Mouse (Mus musculus): Measurements from ENCODE around the gene Cldn20. TPM values are rescaled to one million over a fixed set of nuclear protein-coding genes. Genes with fewer than 3 reads are reported as not detected.
A peak's percentile ranks its signal among the peaks of the same experiment; 100 is the strongest.

Cldn20 gene
- polyA plus RNA-seq, 1 experiment from 2014 or later = 0.23 TPM

GRCm38 (mm10) chr17:3500076-3500475 is 32.3 kb upstream of the Cldn20 start:
- no peak overlapping the region for H3K4me3 ChIP-seq
- DNase-seq (ENCODE audit: low spot score) = no peak
- no peak overlapping the region for H3K27ac ChIP-seq
- 95% methylated on average over 6 of the region's 6 CpGs for WGBS
- no peaks in the 10 kb centered on the region for H3K36me3 ChIP-seq
- no peaks in the 10 kb centered on the region for H3K4me1 ChIP-seq
- no peaks in the 10 kb centered on the region for H3K27me3 ChIP-seq (ENCODE audit: low read depth, poor library complexity, severe bottlenecking)
- H3K9me3 ChIP-seq (replicated peaks) = no peaks in the 10 kb centered on the region

DNA sequence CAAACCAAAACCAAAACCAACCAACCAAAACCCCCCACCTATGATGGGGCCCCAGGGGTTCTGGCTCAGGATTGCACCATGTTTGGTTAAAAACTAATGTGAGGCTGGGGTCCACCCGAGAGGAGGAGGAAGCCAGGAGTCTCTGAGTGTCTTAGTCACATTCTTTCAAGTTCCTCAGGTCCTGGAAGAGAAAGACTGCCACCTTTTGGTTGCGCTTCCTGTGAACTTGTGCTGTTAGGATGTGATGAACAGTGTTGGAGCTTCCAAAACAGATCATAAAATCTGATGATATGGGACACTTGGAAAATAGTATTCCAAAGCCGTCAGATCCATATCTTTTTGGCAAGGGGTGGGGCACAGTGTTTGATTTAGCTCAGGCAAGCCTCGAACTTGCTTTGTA is 31.4 kb upstream of the Cldn20 start:
- no peaks in the 10 kb centered on the region for H3K4me1 ChIP-seq
- DNase-seq (ENCODE audit: low spot score) = no peak
- no peak overlapping the region for H3K27ac ChIP-seq
- H3K4me3 ChIP-seq = no peak overlapping the region
- 88% methylated on average over 4 of the region's 4 CpGs for WGBS
- no peaks in the 10 kb centered on the region for H3K36me3 ChIP-seq
- no peaks in the 10 kb centered on the region for H3K27me3 ChIP-seq (ENCODE audit: low read depth, poor library complexity, severe bottlenecking)
- no peaks in the 10 kb centered on the region for H3K9me3 ChIP-seq (replicated peaks)

- Histone ChIP-seq H3K36me3 (no peaks in the 10 kb centered on the region), H3K4me3 (no peak overlapping the region), H3K27me3 (ENCODE audit: low read depth, poor library complexity, severe bottlenecking) (no peaks in the 10 kb centered on the region), H3K9me3 (replicated peaks) (no peaks in the 10 kb centered on the region), H3K4me1 (no peaks in the 10 kb centered on the region), H3K27ac (no peak overlapping the region)
- WGBS = 93% methylated on average over 1 of the region's 1 CpGs
- no peak for DNase-seq (ENCODE audit: low spot score)
Observed at GRCm38 (mm10) chr17:3505711-3506110, 26.6 kb upstream of the Cldn20 start.

DNA sequence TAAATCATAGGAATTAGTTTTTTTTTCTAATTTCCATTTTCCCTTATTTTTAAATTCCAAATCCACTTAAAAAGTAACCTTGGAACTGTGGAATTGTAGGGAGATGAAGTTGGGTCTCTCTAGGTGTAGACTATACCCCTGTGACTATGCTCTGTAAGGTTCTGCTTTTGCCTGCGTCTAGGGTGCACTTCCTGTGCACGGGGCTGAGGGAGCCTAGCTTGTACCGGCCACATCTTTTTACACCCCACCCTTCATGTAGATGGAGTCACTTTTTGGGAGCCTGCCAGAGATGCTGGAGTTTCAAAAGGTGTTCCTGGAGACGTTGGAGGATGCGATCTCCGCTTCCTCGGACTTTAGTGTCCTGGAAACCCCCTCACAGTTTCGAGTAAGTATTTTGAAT is 25.8 kb upstream of the Cldn20 start:
- DNase-seq (ENCODE audit: low spot score) = no peak
- H3K4me3 ChIP-seq = no peak overlapping the region
- no peaks in the 10 kb centered on the region for H3K27me3 ChIP-seq (ENCODE audit: low read depth, poor library complexity, severe bottlenecking)
- H3K36me3 ChIP-seq = no peaks in the 10 kb centered on the region
- H3K27ac ChIP-seq = no peak overlapping the region
- WGBS = 94% methylated on average over 8 of the region's 8 CpGs
- H3K4me1 ChIP-seq = no peaks in the 10 kb centered on the region
- H3K9me3 ChIP-seq (replicated peaks) = no peaks in the 10 kb centered on the region

- H3K4me3 ChIP-seq = no peak overlapping the region
- peak; percentile 65 for DNase-seq (ENCODE audit: low spot score)
- H3K4me1 ChIP-seq = no peaks in the 10 kb centered on the region
- no peaks in the 10 kb centered on the region for H3K9me3 ChIP-seq (replicated peaks)
- H3K27me3 ChIP-seq (ENCODE audit: low read depth, poor library complexity, severe bottlenecking) = no peaks in the 10 kb centered on the region
- 25% methylated on average over 1 of the region's 1 CpGs for WGBS
- peaks cover 3% of the 10 kb centered on the region; the same call in 1 of the 2 replicates for H3K36me3 ChIP-seq
- no peak overlapping the region for H3K27ac ChIP-seq
Observed at GRCm38 (mm10) chr17:3509841-3510240, 22.5 kb upstream of the Cldn20 start.

DNA sequence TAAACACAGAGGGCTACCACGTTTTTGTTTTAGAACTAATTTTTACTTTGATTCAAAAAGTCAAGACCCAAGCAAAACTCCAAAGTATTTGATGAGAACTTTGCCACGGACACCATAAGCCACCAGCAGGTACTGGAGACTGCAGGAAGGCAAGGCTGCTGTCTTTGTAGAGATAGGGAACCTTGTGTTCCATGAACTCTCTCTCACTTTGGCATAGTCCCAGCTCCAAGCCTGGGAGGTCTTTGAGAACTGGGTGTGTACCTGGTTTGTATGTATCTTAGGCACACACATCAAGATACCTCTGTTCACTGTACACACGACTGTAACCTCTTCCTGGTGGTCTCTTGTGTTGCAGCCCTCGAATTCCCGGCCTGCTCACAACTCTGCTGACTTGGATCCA is 18.0 kb upstream of the Cldn20 start:
- H3K9me3 ChIP-seq (replicated peaks) = no peaks in the 10 kb centered on the region
- H3K4me1 ChIP-seq = no peaks in the 10 kb centered on the region
- H3K27me3 ChIP-seq (ENCODE audit: low read depth, poor library complexity, severe bottlenecking) = no peaks in the 10 kb centered on the region
- H3K4me3 ChIP-seq = no peak overlapping the region
- DNase-seq (ENCODE audit: low spot score) = no peak
- H3K36me3 ChIP-seq = peaks cover 13% of the 10 kb centered on the region; the same call in 1 of the 2 replicates
- 87% methylated on average over 5 of the region's 5 CpGs for WGBS
- no peak overlapping the region for H3K27ac ChIP-seq

- Histone ChIP-seq H3K27ac (no peak overlapping the region), H3K4me3 (no peak overlapping the region), H3K4me1 (no peaks in the 10 kb centered on the region), H3K9me3 (replicated peaks) (no peaks in the 10 kb centered on the region), H3K36me3 (peaks cover 14% of the 10 kb centered on the region; the same call in 1 of the 2 replicates), H3K27me3 (ENCODE audit: low read depth, poor library complexity, severe bottlenecking) (no peaks in the 10 kb centered on the region)
- no peak for DNase-seq (ENCODE audit: low spot score)
- WGBS = 93% methylated on average over 8 of the region's 8 CpGs
Observed at GRCm38 (mm10) chr17:3515851-3516250, 16.5 kb upstream of the Cldn20 start.

DNA sequence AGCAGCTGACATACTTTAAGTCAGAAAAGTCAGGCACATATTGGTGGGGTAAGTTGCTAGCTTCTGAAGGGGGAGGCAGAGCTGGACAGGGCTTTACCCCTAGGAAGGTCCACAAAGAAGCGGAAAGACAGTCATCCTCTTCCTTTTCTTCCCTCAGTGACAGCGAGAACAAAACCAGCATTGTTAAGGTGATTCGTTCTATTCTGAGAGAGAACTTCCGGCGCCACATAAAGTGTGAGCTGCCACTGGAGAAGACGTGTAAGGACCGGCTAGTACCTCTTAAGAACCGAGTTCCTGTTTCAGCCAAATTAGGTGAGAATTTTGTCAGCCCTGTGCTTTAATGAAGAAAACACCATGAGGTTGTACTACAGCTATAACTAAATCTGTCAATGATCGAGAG is 15.9 kb upstream of the Cldn20 start:
- Histone ChIP-seq H3K9me3 (replicated peaks) (no peaks in the 10 kb centered on the region), H3K36me3 (peaks cover 14% of the 10 kb centered on the region; the same call in 1 of the 2 replicates), H3K27ac (no peak overlapping the region), H3K4me3 (no peak overlapping the region), H3K4me1 (no peaks in the 10 kb centered on the region), H3K27me3 (ENCODE audit: low read depth, poor library complexity, severe bottlenecking) (no peaks in the 10 kb centered on the region)
- no peak for DNase-seq (ENCODE audit: low spot score)
- 83% methylated on average over 9 of the region's 9 CpGs for WGBS

GRCm38 (mm10) chr17:3520344-3520743 is 12.0 kb upstream of the Cldn20 start:
- H3K9me3 ChIP-seq (replicated peaks) = no peaks in the 10 kb centered on the region
- no peak overlapping the region for H3K4me3 ChIP-seq
- 97% methylated on average over 5 of the region's 5 CpGs for WGBS
- no peak for DNase-seq (ENCODE audit: low spot score)
- peaks cover 10% of the 10 kb centered on the region; the same call in 1 of the 2 replicates for H3K36me3 ChIP-seq
- no peak overlapping the region for H3K27ac ChIP-seq
- no peaks in the 10 kb centered on the region for H3K27me3 ChIP-seq (ENCODE audit: low read depth, poor library complexity, severe bottlenecking)
- H3K4me1 ChIP-seq = no peaks in the 10 kb centered on the region

DNA sequence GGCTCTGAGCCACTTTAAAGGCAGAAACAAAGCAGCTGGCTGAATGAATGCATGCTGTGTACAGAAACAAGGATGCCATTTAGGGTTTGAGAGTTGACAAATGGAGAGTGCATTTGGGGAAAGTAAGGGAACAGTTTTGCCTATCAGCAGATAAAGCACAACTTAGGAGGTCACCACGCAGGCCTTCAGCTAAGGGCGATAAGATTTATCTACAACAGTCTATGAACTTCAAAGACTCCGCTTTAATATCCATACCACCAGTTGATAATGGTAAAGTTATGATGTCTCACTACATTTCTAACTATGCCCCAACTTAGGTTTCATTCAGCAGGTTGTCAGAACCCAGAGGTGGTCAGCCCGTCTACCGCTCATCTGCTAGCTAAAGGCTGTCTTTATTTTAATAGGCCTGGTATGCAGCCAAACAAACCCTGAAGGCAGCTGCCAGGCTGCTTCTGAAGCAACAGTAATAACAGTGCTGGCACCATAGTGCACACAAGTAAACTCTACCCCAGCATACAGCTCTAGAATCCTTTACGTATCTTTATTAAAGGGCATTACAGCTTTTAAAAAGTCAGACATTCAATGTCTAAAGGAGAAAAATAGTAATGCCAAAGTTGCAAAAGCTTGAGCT is 4.4 kb upstream of the Cldn20 start:
- H3K27ac ChIP-seq = no peak overlapping the region
- H3K9me3 ChIP-seq (replicated peaks) = no peaks in the 10 kb centered on the region
- WGBS = 94% methylated on average over 6 of the region's 6 CpGs
- DNase-seq (ENCODE audit: low spot score) = no peak
- no peak overlapping the region for H3K4me3 ChIP-seq
- no peaks in the 10 kb centered on the region for H3K36me3 ChIP-seq
- H3K27me3 ChIP-seq (ENCODE audit: low read depth, poor library complexity, severe bottlenecking) = no peaks in the 10 kb centered on the region
- no peaks in the 10 kb centered on the region for H3K4me1 ChIP-seq

DNA sequence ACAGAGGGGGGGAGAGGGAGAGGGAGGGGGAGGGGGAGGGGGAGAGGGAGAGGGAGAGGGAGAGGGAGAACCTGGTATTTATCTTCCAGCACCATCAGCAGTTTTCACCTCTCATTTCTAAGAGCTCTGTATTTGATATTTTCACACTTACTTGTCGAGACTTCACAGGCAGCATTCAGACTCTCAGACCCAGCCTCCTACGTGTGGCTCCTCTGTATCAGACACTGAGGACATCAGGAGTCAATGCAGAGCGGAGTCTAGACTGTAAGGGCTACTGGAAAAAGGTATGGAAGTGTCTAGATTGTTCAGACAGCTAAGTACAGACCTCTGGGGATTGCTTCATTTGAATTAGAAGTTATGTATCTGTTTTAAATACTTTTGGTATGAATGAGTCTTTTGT is 2.8 kb upstream of the Cldn20 start:
- Histone ChIP-seq H3K36me3 (no peaks in the 10 kb centered on the region), H3K27me3 (ENCODE audit: low read depth, poor library complexity, severe bottlenecking) (no peaks in the 10 kb centered on the region), H3K27ac (no peak overlapping the region), H3K4me1 (no peaks in the 10 kb centered on the region), H3K4me3 (no peak overlapping the region), H3K9me3 (replicated peaks) (no peaks in the 10 kb centered on the region)
- DNase-seq (ENCODE audit: low spot score) = no peak
- WGBS = 67% methylated on average over 3 of the region's 3 CpGs

GRCm38 (mm10) chr17:3530549-3530948 is 1.8 kb upstream of the Cldn20 start:
- Histone ChIP-seq H3K4me3 (no peak overlapping the region), H3K36me3 (no peaks in the 10 kb centered on the region), H3K4me1 (no peaks in the 10 kb centered on the region), H3K27ac (no peak overlapping the region), H3K27me3 (ENCODE audit: low read depth, poor library complexity, severe bottlenecking) (no peaks in the 10 kb centered on the region), H3K9me3 (replicated peaks) (no peaks in the 10 kb centered on the region)
- 86% methylated on average over 7 of the region's 7 CpGs for WGBS
- no peak for DNase-seq (ENCODE audit: low spot score)

DNA sequence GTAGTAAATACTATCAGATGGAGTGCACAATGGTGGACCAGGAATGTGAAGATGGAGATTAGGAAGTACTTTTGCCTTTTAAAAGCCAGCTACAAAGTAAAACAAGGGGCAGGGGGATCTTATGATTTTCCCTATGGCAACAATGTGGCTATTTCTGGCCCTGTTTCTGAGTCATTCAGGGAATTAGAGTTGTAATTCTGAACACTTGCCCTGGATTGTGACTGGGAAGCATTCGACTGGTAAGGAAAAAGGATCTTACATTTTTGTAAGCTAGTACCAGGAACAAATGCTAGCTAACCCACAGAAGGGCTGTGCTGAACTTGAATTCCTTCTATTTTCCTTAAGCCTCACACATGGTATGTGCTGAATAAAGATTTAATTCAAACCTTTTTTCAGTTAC is 713 bp upstream of the Cldn20 start:
- WGBS = 72% methylated on average over 1 of the region's 1 CpGs
- DNase-seq (ENCODE audit: low spot score) = no peak
- H3K27ac ChIP-seq = no peak overlapping the region
- no peaks in the 10 kb centered on the region for H3K27me3 ChIP-seq (ENCODE audit: low read depth, poor library complexity, severe bottlenecking)
- no peaks in the 10 kb centered on the region for H3K36me3 ChIP-seq
- H3K4me3 ChIP-seq = no peak overlapping the region
- no peaks in the 10 kb centered on the region for H3K4me1 ChIP-seq
- no peaks in the 10 kb centered on the region for H3K9me3 ChIP-seq (replicated peaks)

- H3K36me3 ChIP-seq = no peaks in the 10 kb centered on the region
- WGBS = 28% methylated on average over 1 of the region's 1 CpGs
- no peak for DNase-seq (ENCODE audit: low spot score)
- no peaks in the 10 kb centered on the region for H3K9me3 ChIP-seq (replicated peaks)
- H3K4me3 ChIP-seq = no peak overlapping the region
- no peaks in the 10 kb centered on the region for H3K4me1 ChIP-seq
- no peaks in the 10 kb centered on the region for H3K27me3 ChIP-seq (ENCODE audit: low read depth, poor library complexity, severe bottlenecking)
- H3K27ac ChIP-seq = no peak overlapping the region
Observed at GRCm38 (mm10) chr17:3533425-3533824, 1.1 kb downstream of the Cldn20 start.
